Mouse (Mus musculus) ES-E14 (cell line): ENCODE measurements at regions not wholly inside any gene's neighbourhood (a gene's known extent, or its start where the extent isn't known, plus 50 kb on each side); places are given as distances from the start of the nearest gene placed in this dataset.

ENCODE experiments used
- CHD2 ChIP-seq: IDR thresholded peaks from 2 replicates; pipeline ENCODE4 v1.6.1; 2014; ENCODE audit warnings: mild to moderate bottlenecking, low read depth, low read length, inconsistent platforms
- HCFC1 ChIP-seq: IDR thresholded peaks from 2 replicates; pipeline ENCODE4 v1.6.1; 2012; ENCODE audit warnings: low read length, inconsistent platforms, borderline replicate concordance; ENCODE audit not compliant: insufficient read depth
- MAFK ChIP-seq: IDR thresholded peaks from 2 replicates; pipeline ENCODE4 v1.6.1; 2014; ENCODE audit warnings: mild to moderate bottlenecking, low read depth, low read length, inconsistent platforms; ENCODE audit not compliant: insufficient read depth
- ZC3H11A ChIP-seq: IDR thresholded peaks from 2 replicates; pipeline ENCODE4 v1.6.1; 2012; ENCODE audit warnings: low read depth, mild to moderate bottlenecking, inconsistent platforms, low read length, borderline replicate concordance
- ZNF384 ChIP-seq: IDR thresholded peaks from 2 replicates; pipeline ENCODE4 v1.6.1; 2012; ENCODE audit warnings: low read depth, low read length, inconsistent platforms

DNA sequence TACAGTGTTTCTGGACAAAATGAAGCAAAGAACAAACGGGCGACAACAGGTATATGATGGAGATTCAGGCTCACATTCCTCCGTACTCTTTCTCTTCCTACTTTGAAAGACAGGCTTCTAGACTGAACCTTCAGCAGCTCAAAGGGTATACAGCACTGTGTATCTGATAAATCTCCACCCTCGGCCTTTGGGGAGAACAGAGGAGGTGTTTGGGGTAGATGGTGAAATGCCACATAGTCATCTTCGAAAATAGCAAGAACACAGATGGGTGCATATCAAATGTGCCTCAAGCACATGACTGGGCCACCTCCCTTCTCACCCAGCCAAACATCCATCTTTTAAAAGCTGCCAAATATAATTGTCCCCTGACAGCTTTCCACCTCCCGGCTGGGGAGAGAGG is 184.8 kb upstream of the Ercc4 start:
- no peak for TF ChIP-seq ZNF384
- no peak for TF ChIP-seq MAFK
- TF ChIP-seq ZC3H11A: no peak
- no peak for TF ChIP-seq HCFC1
- no peak for TF ChIP-seq CHD2
